Mouse (Mus musculus) spleen, adult 2 months (tissue): ENCODE results near the gene Mrpl33.

Experiments
- CTCF ChIP-seq: fragments of 200-500 bp; IDR thresholded peaks from 2 replicates; pipeline ENCODE4 v1.5.1; 2011; ENCODE audit warnings: mild to moderate bottlenecking, inconsistent platforms; ENCODE audit not compliant: insufficient read depth, insufficient read length, insufficient replicate concordance; ENCODE audit errors: extremely low read depth
- POLR2A ChIP-seq: fragments of 200-500 bp; IDR thresholded peaks from 2 replicates; pipeline ENCODE4 v1.6.1; 2011; ENCODE audit warnings: low read depth, low read length, inconsistent platforms

DNA sequence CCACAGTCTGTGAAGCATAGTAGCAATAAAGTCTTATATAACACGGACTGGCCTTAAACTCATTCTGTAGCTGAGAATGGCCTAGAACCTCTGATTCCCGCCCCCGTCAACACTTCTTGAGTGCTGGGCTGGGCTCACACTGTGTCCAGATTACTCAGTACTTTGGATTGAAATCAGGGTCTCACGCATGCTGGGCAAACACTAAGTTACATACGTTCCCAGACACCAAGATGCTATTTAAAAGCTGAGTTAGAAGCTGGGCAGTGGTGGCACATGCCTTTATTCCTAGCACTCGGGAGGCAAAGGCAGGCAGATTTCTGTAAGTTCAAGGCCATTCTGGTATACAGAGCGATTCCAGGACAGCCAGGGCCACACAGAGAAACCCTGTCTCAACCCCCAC is 1.4 kb downstream of the Mrpl33 start:
- TF ChIP-seq CTCF (no peak), POLR2A (no peak)
